Mouse (Mus musculus) liver, adult 2 months (tissue): ENCODE measurements around the gene Gm572. TPM values are rescaled to one million over a fixed set of nuclear protein-coding genes. Genes with fewer than 3 reads are reported as not detected.

Experiments
- DNase-seq: peaks from one replicate; pipeline ENCODE4 v3.0.0-alpha.2; 2011; ENCODE audit warnings: low read depth, low spot score; ENCODE audit errors: extremely low read depth
- H3K27ac ChIP-seq: fragments of 200-500 bp; replicated peaks from 2 replicates; pipeline ENCODE4 v1.5.1; 2012; ENCODE audit warnings: low read depth, mild to moderate bottlenecking, control low read depth, inconsistent platforms, low read length; ENCODE audit not compliant: insufficient read depth
- H3K27me3 ChIP-seq: fragments of 200-500 bp; 2 replicates; pipeline ENCODE4 v1.6.1; 2012; ENCODE audit warnings: mild to moderate bottlenecking, moderate library complexity, low read length, inconsistent platforms; ENCODE audit not compliant: control insufficient read depth, insufficient read depth
- H3K36me3 ChIP-seq: fragments of 200-500 bp; 2 replicates; pipeline ENCODE4 v1.6.1; 2012; ENCODE audit warnings: low read length, inconsistent platforms; ENCODE audit not compliant: control insufficient read depth, insufficient read depth
- H3K4me1 ChIP-seq: fragments of 200-500 bp; 2 replicates; pipeline ENCODE4 v1.6.1; 2011; ENCODE audit warnings: low read length; ENCODE audit not compliant: control insufficient read depth, insufficient read depth
- H3K4me3 ChIP-seq: fragments of 200-500 bp; 2 replicates; pipeline ENCODE4 v1.5.1; 2011; ENCODE audit warnings: low read depth, mild to moderate bottlenecking, control low read depth, low read length, moderate library complexity; ENCODE audit not compliant: insufficient read depth
- H3K79me2 ChIP-seq: fragments of 200-500 bp; 2 replicates; pipeline ENCODE4 v1.6.1; 2012; ENCODE audit warnings: inconsistent platforms, mild to moderate bottlenecking, low read length, moderate library complexity; ENCODE audit not compliant: control insufficient read depth, insufficient read depth
- H3K9ac ChIP-seq: fragments of 200-500 bp; 2 replicates; pipeline ENCODE4 v1.6.1; 2012; ENCODE audit warnings: low read depth, mild to moderate bottlenecking, control low read depth, inconsistent platforms, low read length
- CTCF ChIP-seq: fragments of 200-500 bp; IDR thresholded peaks from 2 replicates; pipeline ENCODE4 v1.5.1; 2011; ENCODE audit warnings: low read depth, low read length, control low read depth
- POLR2A ChIP-seq: fragments of 200-500 bp; IDR thresholded peaks from 2 replicates; pipeline ENCODE4 v1.6.1; 2011; ENCODE audit warnings: low read length, control low read depth; ENCODE audit not compliant: insufficient read depth; ENCODE audit errors: extremely low read depth
- WGBS: fragments of 180-500 bp; shearing (Covaris S2); methylation state at CpG from one replicate; pipeline ENCODE4 v1.1.7; 2018; 5-methylcytosine and 5-hydroxymethylcytosine counted together
- polyA plus RNA-seq: library from polyadenylated mRNA; depleted of rRNA; stranded (reverse); fragments of >200 nt; gene quantifications from 2 replicates; pipeline ENCODE4 v1.2.3, GENCODE M21; 2012
- total RNA-seq: library from RNA; depleted of rRNA; stranded (reverse); fragments of >200 nt; gene quantifications from 2 replicates; pipeline ENCODE4 v1.2.3, GENCODE M21; 2014

The Gm572 gene
- total and polyA plus RNA-seq, 2 experiments, result not detected

GRCm38 (mm10) chr4:148646616-148647015 is 3.5 kb downstream of the Gm572 start:
- Histone ChIP-seq H3K36me3 (no peaks in the 10 kb centered on the region), H3K9ac (no peak overlapping the region), H3K79me2 (no peaks in the 10 kb centered on the region), H3K4me3 (no peak overlapping the region), H3K4me1 (no peaks in the 10 kb centered on the region), H3K27me3 (no peaks in the 10 kb centered on the region), H3K27ac (no peak overlapping the region)
- TF ChIP-seq POLR2A (no peak), CTCF (no peak)
- 46% methylated on average over 11 of the region's 11 CpGs for WGBS
- DNase-seq, result no peak

GRCm38 (mm10) chr4:148649309-148649708 is 6.2 kb downstream of the Gm572 start:
- H3K4me1 ChIP-seq, result no peaks in the 10 kb centered on the region
- no peak overlapping the region for H3K27ac ChIP-seq
- H3K4me3 ChIP-seq, result no peak overlapping the region
- no peaks in the 10 kb centered on the region for H3K36me3 ChIP-seq
- no peak for DNase-seq
- no peak overlapping the region for H3K9ac ChIP-seq
- TF ChIP-seq CTCF (no peak), POLR2A (no peak)
- 84% methylated on average over 3 of the region's 3 CpGs for WGBS
- H3K27me3 ChIP-seq, result no peaks in the 10 kb centered on the region
- H3K79me2 ChIP-seq, result no peaks in the 10 kb centered on the region

GRCm38 (mm10) chr4:148651045-148651444 is 7.9 kb downstream of the Gm572 start:
- peak; percentile 62 for DNase-seq
- 60% methylated on average over 9 of the region's 9 CpGs for WGBS
- H3K27ac ChIP-seq, result no peak overlapping the region

GRCm38 (mm10) chr4:148654701-148655398 is 11.7 kb downstream of the Gm572 start:
- DNase-seq, result peak; percentile 55
- H3K27ac ChIP-seq, result no peak overlapping the region
- no peak overlapping the region for H3K9ac ChIP-seq
- no peak overlapping the region for H3K4me3 ChIP-seq
- no peaks in the 10 kb centered on the region for H3K36me3 ChIP-seq
- TF ChIP-seq CTCF (peak; percentile 79), POLR2A (no peak)
- no peaks in the 10 kb centered on the region for H3K79me2 ChIP-seq
- no peaks in the 10 kb centered on the region for H3K27me3 ChIP-seq
- no peaks in the 10 kb centered on the region for H3K4me1 ChIP-seq
- 89% methylated on average over 18 of the region's 18 CpGs for WGBS

More at GRCm38 (mm10) chr4:148651045-148651444, 7.9 kb downstream of the Gm572 start:
- H3K4me3 ChIP-seq, result no peak overlapping the region
- no peaks in the 10 kb centered on the region for H3K36me3 ChIP-seq
- H3K4me1 ChIP-seq, result no peaks in the 10 kb centered on the region
- TF ChIP-seq POLR2A (no peak), CTCF (no peak)
- H3K27me3 ChIP-seq, result no peaks in the 10 kb centered on the region
- no peaks in the 10 kb centered on the region for H3K79me2 ChIP-seq
- no peak overlapping the region for H3K9ac ChIP-seq

GRCm38 (mm10) chr4:148656691-148657258 is 13.7 kb downstream of the Gm572 start:
- H3K27me3 ChIP-seq, result no peaks in the 10 kb centered on the region
- no peak for DNase-seq
- no peak overlapping the region for H3K4me3 ChIP-seq
- no peaks in the 10 kb centered on the region for H3K79me2 ChIP-seq
- H3K9ac ChIP-seq, result no peak overlapping the region
- H3K36me3 ChIP-seq, result no peaks in the 10 kb centered on the region
- TF ChIP-seq CTCF (no peak), POLR2A (no peak)
- WGBS, result 30% methylated on average over 15 of the region's 15 CpGs
- no peak overlapping the region for H3K27ac ChIP-seq
- H3K4me1 ChIP-seq, result no peaks in the 10 kb centered on the region

- H3K36me3 ChIP-seq, result no peaks in the 10 kb centered on the region
- no peaks in the 10 kb centered on the region for H3K27me3 ChIP-seq
- DNase-seq, result no peak
- no peak for TF ChIP-seq POLR2A
- no peak for TF ChIP-seq CTCF
- H3K79me2 ChIP-seq, result no peaks in the 10 kb centered on the region
- H3K27ac ChIP-seq, result no peak overlapping the region
- H3K9ac ChIP-seq, result peak overlapping the region; percentile 29; the same call in 1 of the 2 replicates
- H3K4me1 ChIP-seq, result no peaks in the 10 kb centered on the region
- H3K4me3 ChIP-seq, result no peak overlapping the region
- WGBS, result 76% methylated on average over 13 of the region's 13 CpGs
These were observed 14.7 kb downstream of the Gm572 start for GRCm38 (mm10) chr4:148657776-148658175.
